Mouse (Mus musculus) limb, embryonic 14.5 days (tissue): Measurements from ENCODE around the gene Fbxo7. TPM values are rescaled to one million over a fixed set of nuclear protein-coding genes. Genes with fewer than 3 reads are reported as not detected.

Experiments
- ATAC-seq: fragments of 200-750 bp; cut with Nextera tagmentation; 2 replicates; pipeline ENCODE4 v1.8.0; 2017; ENCODE audit warnings: low read depth, moderate number of reproducible peaks, moderate TSS enrichment; ENCODE audit not compliant: low FRiP score
- DNase-seq: peaks from one replicate; pipeline ENCODE4 v3.0.0-alpha.2; 2015; ENCODE audit warnings: low spot score
- H3K27ac ChIP-seq: fragments of 300-500 bp; sonication (generic); replicated peaks from 2 replicates; pipeline ENCODE4 v1.5.1; 2014; ENCODE audit warnings: low read depth, mild to moderate bottlenecking, low read length, moderate library complexity, mixed read lengths
- H3K27me3 ChIP-seq: fragments of 300-500 bp; sonication (generic); 2 replicates; pipeline ENCODE4 v1.6.1; 2014; ENCODE audit warnings: low read length, mixed read lengths; ENCODE audit not compliant: control insufficient read depth, insufficient read depth
- H3K36me3 ChIP-seq: fragments of 300-500 bp; sonication (generic); 2 replicates; pipeline ENCODE4 v1.6.1; 2014; ENCODE audit warnings: mild to moderate bottlenecking, low read length, moderate library complexity, mixed read lengths; ENCODE audit not compliant: control insufficient read depth, insufficient read depth
- H3K4me1 ChIP-seq: fragments of 300-500 bp; sonication (generic); 2 replicates; pipeline ENCODE4 v1.6.1; 2014; ENCODE audit warnings: antibody characterized with exemption, low read length, mixed read lengths; ENCODE audit not compliant: control insufficient read depth, insufficient read depth
- H3K4me2 ChIP-seq: fragments of 300-500 bp; sonication (generic); replicated peaks from 2 replicates; pipeline ENCODE4 v1.6.1; 2014; ENCODE audit warnings: low read depth, mild to moderate bottlenecking, low read length, moderate library complexity; ENCODE audit not compliant: severe bottlenecking
- H3K4me3 ChIP-seq: fragments of 300-500 bp; sonication (generic); replicated peaks from 2 replicates; pipeline ENCODE4 v1.5.1; 2014; ENCODE audit warnings: low read length
- H3K9ac ChIP-seq: fragments of 300-500 bp; sonication (generic); 2 replicates; pipeline ENCODE4 v1.6.1; 2014; ENCODE audit warnings: mild to moderate bottlenecking, low read depth, low read length, moderate library complexity; ENCODE audit not compliant: severe bottlenecking
- H3K9me3 ChIP-seq: fragments of 300-500 bp; sonication (generic); 2 replicates; pipeline ENCODE4 v1.6.1; 2016; ENCODE audit warnings: low read length; ENCODE audit not compliant: control insufficient read depth
- POLR2A ChIP-seq: fragments of 200-500 bp; IDR thresholded peaks from 2 replicates; pipeline ENCODE4 v1.8.0; 2012; ENCODE audit warnings: inconsistent platforms, mild to moderate bottlenecking, moderate library complexity, borderline replicate concordance; ENCODE audit not compliant: insufficient read depth, insufficient read length; ENCODE audit errors: extremely low read depth
- WGBS: fragments of 180-500 bp; shearing (Covaris S2); extraction: QIAGEN DNeasy Blood & Tissue Kit; methylation state at CpG from one replicate; pipeline ENCODE4 v1.1.7; 2014; 5-methylcytosine and 5-hydroxymethylcytosine counted together
- polyA plus RNA-seq, 2 experiments: library from polyadenylated mRNA; depleted of rRNA in 1 of 2; stranded (reverse) in 1 of 2; unstranded in 1 of 2; fragments of >200 nt; fragmentation: Nextera tagmentation in 1 of 2; extraction: Ambion mirVana in 1 of 2; gene quantifications; 2 replicates each; pipeline versions ENCODE4 v1.2.1 to v1.2.3; 2012 to 2014

Fbxo7 gene
- polyA plus RNA-seq, 2 experiments = 32.4 to 33.7 TPM

DNA sequence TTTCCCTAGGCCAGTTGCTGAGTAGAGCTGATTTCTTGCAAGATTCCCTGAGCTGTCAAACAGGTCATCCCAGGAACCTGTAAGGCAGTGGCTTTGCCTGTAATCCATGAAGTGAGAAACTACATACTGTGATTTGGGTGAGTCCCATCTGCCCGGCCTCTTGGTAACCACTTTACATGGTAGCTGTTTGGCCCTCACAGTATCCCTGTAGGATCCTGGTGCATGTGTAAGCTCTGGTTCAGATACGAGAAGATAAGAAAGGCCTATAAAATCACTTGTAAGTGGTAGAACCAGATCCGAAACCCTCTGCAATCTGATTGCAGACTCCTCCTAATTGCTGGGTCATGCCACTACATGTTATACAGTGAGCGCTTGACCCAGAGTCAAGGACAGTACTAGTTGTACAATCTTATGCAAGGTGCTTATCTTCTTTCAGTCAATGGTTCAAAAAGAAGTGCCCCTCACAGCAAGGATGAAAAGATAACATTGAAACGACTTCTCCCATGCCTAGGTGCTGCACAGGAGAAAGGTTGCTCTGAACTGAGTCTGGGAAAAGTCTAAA lies 27.1 kb upstream of the Fbxo7 start:
- DNase-seq (no peak), ATAC-seq (no peak)
- no peak overlapping the region for H3K4me2 ChIP-seq
- no peak for TF ChIP-seq POLR2A
- no peaks in the 10 kb centered on the region for H3K36me3 ChIP-seq
- H3K9me3 ChIP-seq = no peaks in the 10 kb centered on the region
- no peak overlapping the region for H3K27ac ChIP-seq
- H3K9ac ChIP-seq = no peak overlapping the region
- no peaks in the 10 kb centered on the region for H3K27me3 ChIP-seq
- no peak overlapping the region for H3K4me3 ChIP-seq
- no peaks in the 10 kb centered on the region for H3K4me1 ChIP-seq
- WGBS = 73% methylated on average over 5 of the region's 5 CpGs

DNA sequence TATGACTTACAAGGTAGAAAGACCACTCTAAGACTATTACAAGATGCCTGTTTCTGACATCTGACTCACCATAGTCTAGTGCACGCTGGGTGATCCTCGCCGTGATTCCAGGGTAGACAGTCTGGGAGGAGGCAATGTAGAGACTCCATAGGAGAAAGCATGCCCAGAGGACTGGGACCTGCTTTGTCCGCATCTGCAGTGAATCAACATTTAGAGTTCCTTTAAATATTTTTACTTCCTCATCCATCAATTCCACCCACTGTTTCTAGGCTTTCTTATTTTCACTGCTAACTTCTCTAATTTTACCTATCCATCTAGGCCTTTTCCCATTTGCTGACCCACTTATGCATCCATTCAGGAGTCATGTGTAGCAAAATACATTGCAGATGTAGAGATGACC lies 21.3 kb upstream of the Fbxo7 start:
- Histone ChIP-seq H3K27ac (no peak overlapping the region), H3K4me1 (no peaks in the 10 kb centered on the region), H3K4me3 (no peak overlapping the region), H3K27me3 (no peaks in the 10 kb centered on the region), H3K36me3 (no peaks in the 10 kb centered on the region), H3K4me2 (no peak overlapping the region), H3K9me3 (no peaks in the 10 kb centered on the region), H3K9ac (no peak overlapping the region)
- no peak for ATAC-seq
- DNase-seq = no peak
- 95% methylated on average over 4 of the region's 4 CpGs for WGBS
- TF ChIP-seq POLR2A = no peak

DNA sequence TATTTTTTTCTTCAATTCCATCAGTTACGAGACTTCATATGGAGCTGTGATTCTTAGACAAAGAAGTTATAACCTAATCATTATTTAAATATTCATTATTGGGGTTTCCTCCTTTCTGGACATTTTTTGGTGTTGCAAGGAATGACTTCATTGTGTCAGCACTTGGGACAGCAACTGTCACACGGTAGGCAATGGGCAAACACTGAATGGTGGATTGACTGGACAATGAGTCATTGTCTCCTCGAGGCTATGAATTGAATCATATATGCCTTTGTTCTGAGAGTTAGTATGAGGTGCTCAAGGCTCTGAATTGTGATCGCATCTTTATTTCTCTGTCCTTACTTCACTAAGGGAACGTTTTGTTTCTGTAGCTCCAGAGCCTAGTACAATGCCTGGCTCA lies 15.3 kb upstream of the Fbxo7 start:
- ATAC-seq (no peak), DNase-seq (no peak)
- no peaks in the 10 kb centered on the region for H3K4me1 ChIP-seq
- no peak for TF ChIP-seq POLR2A
- H3K4me2 ChIP-seq = no peak overlapping the region
- H3K9me3 ChIP-seq = no peaks in the 10 kb centered on the region
- 82% methylated on average over 5 of the region's 5 CpGs for WGBS
- no peaks in the 10 kb centered on the region for H3K27me3 ChIP-seq
- no peak overlapping the region for H3K4me3 ChIP-seq
- H3K9ac ChIP-seq = no peak overlapping the region
- H3K27ac ChIP-seq = no peak overlapping the region
- no peaks in the 10 kb centered on the region for H3K36me3 ChIP-seq

DNA sequence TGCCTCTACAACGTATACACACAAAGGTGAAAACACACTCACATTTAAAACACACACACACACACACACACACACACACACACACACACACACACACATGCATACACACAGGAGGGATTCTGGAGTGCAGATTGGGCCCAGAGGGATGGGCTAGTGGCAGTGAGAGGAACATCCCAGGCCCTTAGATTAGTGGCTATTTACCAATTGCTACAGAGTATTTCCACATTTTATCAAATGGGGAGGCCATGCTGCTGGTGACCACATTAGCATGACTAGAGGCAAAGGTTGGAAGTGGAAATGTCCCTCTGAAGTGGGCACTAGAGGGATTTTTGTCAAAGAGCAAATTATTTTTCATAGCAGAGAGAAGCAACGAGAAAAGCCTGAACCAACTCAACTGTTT lies 12.1 kb upstream of the Fbxo7 start:
- Histone ChIP-seq H3K9me3 (no peaks in the 10 kb centered on the region), H3K4me1 (no peaks in the 10 kb centered on the region), H3K9ac (no peak overlapping the region), H3K36me3 (no peaks in the 10 kb centered on the region), H3K27me3 (no peaks in the 10 kb centered on the region), H3K4me3 (no peak overlapping the region), H3K4me2 (no peak overlapping the region), H3K27ac (no peak overlapping the region)
- DNase-seq (no peak), ATAC-seq (no peak)
- WGBS = 77% methylated on average over 2 of the region's 2 CpGs
- no peak for TF ChIP-seq POLR2A

DNA sequence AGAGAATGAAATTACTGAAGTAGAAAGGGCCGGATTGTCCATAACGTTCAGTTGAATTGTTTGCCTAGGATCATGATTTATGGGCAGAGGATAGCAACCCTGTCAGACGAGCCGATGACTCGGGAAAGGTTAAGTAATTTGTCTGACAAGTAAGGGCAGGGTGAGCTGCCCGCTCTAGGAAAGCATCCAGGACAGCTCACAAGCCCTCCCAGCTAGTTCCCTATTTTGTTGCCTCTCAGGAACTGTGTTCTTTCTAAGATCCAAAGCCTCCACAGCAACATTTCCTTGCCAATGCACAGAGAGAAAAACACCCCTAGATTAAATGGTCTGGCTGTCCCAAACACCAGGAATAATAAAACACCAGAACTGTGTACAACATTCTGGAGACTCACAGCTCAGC lies 11.1 kb upstream of the Fbxo7 start:
- H3K4me3 ChIP-seq = no peak overlapping the region
- H3K36me3 ChIP-seq = no peaks in the 10 kb centered on the region
- 25% methylated on average over 6 of the region's 6 CpGs for WGBS

DNA sequence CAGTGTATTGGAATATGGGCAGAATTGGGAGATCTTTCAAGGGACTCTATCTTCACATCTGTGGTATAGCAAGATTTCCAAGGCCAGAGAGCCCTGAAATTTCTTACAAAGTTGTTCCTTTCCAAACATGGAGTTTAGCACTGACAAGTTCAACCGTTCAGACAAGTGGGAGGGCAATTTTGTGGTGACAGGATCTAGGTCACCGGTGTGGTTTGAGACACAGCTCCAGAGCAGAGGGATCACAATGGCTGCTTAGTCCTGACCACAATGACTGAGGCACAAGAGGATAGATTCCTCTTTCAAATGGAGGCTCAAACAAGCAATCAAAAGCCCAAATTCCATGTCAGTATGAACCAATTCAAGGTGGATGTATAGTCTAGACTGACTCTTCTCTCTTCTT lies 10.6 kb upstream of the Fbxo7 start:
- WGBS = 78% methylated on average over 2 of the region's 2 CpGs
- H3K9ac ChIP-seq = no peak overlapping the region
- DNase-seq (no peak), ATAC-seq (no peak)
- H3K36me3 ChIP-seq = no peaks in the 10 kb centered on the region
- H3K4me3 ChIP-seq = no peak overlapping the region
- no peak for TF ChIP-seq POLR2A
- no peak overlapping the region for H3K27ac ChIP-seq
- no peaks in the 10 kb centered on the region for H3K4me1 ChIP-seq
- no peaks in the 10 kb centered on the region for H3K27me3 ChIP-seq
- no peak overlapping the region for H3K4me2 ChIP-seq
- no peaks in the 10 kb centered on the region for H3K9me3 ChIP-seq

More for the DNA sequence above, 11.1 kb upstream of the Fbxo7 start:
- Histone ChIP-seq H3K4me1 (no peaks in the 10 kb centered on the region), H3K9me3 (no peaks in the 10 kb centered on the region), H3K4me2 (no peak overlapping the region), H3K27ac (no peak overlapping the region), H3K9ac (no peak overlapping the region), H3K27me3 (no peaks in the 10 kb centered on the region)
- TF ChIP-seq POLR2A = no peak
- no peak for ATAC-seq
- no peak for DNase-seq
